Mouse (Mus musculus) midbrain, postnatal 0 days (tissue): ENCODE data around the gene Exoc4. TPM values are rescaled to one million over a fixed set of nuclear protein-coding genes. Genes with fewer than 3 reads are reported as not detected.

Source experiments
- ATAC-seq: fragments of 200-750 bp; cut with Nextera tagmentation; 2 replicates; pipeline ENCODE4 v1.8.0; 2017; ENCODE audit warnings: moderate number of reproducible peaks, mild to moderate bottlenecking, moderate TSS enrichment, moderate library complexity; ENCODE audit not compliant: low FRiP score
- DNase-seq: peaks from one replicate; pipeline ENCODE4 v3.0.0-alpha.2; 2015; ENCODE audit warnings: low spot score
- H3K27ac ChIP-seq: fragments of 300-500 bp; sonication (generic); 2 replicates; pipeline ENCODE4 v1.5.1; 2014; ENCODE audit warnings: low read depth, mild to moderate bottlenecking, low read length, mixed read lengths
- H3K27me3 ChIP-seq: fragments of 300-500 bp; sonication (generic); 2 replicates; pipeline ENCODE4 v1.6.1; 2014; ENCODE audit warnings: low read length, control low read depth, mixed read lengths; ENCODE audit not compliant: insufficient read depth
- H3K36me3 ChIP-seq: fragments of 300-500 bp; sonication (generic); 2 replicates; pipeline ENCODE4 v1.6.1; 2014; ENCODE audit warnings: low read length, control low read depth, mixed read lengths; ENCODE audit not compliant: insufficient read depth
- H3K4me1 ChIP-seq: fragments of 300-500 bp; sonication (generic); 2 replicates; pipeline ENCODE4 v1.6.1; 2014; ENCODE audit warnings: mild to moderate bottlenecking, control low read depth, antibody characterized with exemption, low read length, mixed read lengths; ENCODE audit not compliant: insufficient read depth
- H3K4me2 ChIP-seq: fragments of 300-500 bp; sonication (generic); 2 replicates; pipeline ENCODE4 v1.6.1; 2014; ENCODE audit warnings: low read depth, mild to moderate bottlenecking, low read length, mixed read lengths; ENCODE audit not compliant: poor library complexity, severe bottlenecking
- H3K4me3 ChIP-seq: fragments of 300-500 bp; sonication (generic); 2 replicates; pipeline ENCODE4 v1.5.1; 2014; ENCODE audit warnings: low read depth, mild to moderate bottlenecking, low read length, moderate library complexity
- H3K9ac ChIP-seq: fragments of 300-500 bp; sonication (generic); replicated peaks from 2 replicates; pipeline ENCODE4 v1.6.1; 2014; ENCODE audit warnings: mild to moderate bottlenecking, low read length, moderate library complexity, mixed read lengths; ENCODE audit not compliant: poor library complexity, severe bottlenecking
- H3K9me3 ChIP-seq: fragments of 300-500 bp; sonication (generic); 2 replicates; pipeline ENCODE4 v1.6.1; 2016; ENCODE audit warnings: low read length, control low read depth
- CTCF ChIP-seq: IDR thresholded peaks from 2 replicates; pipeline ENCODE4 v1.5.1; 2016; ENCODE audit warnings: antibody characterized with exemption, mild to moderate bottlenecking
- WGBS: fragments of 180-500 bp; shearing (Covaris S2); extraction: QIAGEN DNeasy Blood & Tissue Kit; methylation state at CpG from one replicate; pipeline ENCODE4 v1.1.7; 2014; 5-methylcytosine and 5-hydroxymethylcytosine counted together
- polyA plus RNA-seq: library from polyadenylated mRNA; unstranded; fragments of >200 nt; fragmentation: Nextera tagmentation; extraction: Ambion mirVana; gene quantifications from 2 replicates; pipeline ENCODE4 v1.2.1, GENCODE M21; 2015
- total RNA-seq: library from RNA; depleted of rRNA; stranded (reverse); fragments of >200 nt; gene quantifications from 2 replicates; pipeline ENCODE4 v1.2.3, GENCODE M21; 2014

The Exoc4 gene
- total and polyA plus RNA-seq, 2 experiments from 2014 or later, result 29.5 to 72.5 TPM

- H3K9me3 ChIP-seq, result no peaks in the 10 kb centered on the region
- no peak overlapping the region for H3K4me2 ChIP-seq
- H3K4me3 ChIP-seq, result no peak overlapping the region
- H3K9ac ChIP-seq, result no peak overlapping the region
- H3K27me3 ChIP-seq, result no peaks in the 10 kb centered on the region
- no peak for TF ChIP-seq CTCF
- no peaks in the 10 kb centered on the region for H3K36me3 ChIP-seq
- no peaks in the 10 kb centered on the region for H3K4me1 ChIP-seq
- H3K27ac ChIP-seq, result no peak overlapping the region
- WGBS, result 95% methylated on average over 2 of the region's 2 CpGs
- DNase-seq (no peak), ATAC-seq (no peak)
These were observed 240.9 kb downstream of the Exoc4 start for GRCm38 (mm10) chr6:33489788-33490187.

DNA sequence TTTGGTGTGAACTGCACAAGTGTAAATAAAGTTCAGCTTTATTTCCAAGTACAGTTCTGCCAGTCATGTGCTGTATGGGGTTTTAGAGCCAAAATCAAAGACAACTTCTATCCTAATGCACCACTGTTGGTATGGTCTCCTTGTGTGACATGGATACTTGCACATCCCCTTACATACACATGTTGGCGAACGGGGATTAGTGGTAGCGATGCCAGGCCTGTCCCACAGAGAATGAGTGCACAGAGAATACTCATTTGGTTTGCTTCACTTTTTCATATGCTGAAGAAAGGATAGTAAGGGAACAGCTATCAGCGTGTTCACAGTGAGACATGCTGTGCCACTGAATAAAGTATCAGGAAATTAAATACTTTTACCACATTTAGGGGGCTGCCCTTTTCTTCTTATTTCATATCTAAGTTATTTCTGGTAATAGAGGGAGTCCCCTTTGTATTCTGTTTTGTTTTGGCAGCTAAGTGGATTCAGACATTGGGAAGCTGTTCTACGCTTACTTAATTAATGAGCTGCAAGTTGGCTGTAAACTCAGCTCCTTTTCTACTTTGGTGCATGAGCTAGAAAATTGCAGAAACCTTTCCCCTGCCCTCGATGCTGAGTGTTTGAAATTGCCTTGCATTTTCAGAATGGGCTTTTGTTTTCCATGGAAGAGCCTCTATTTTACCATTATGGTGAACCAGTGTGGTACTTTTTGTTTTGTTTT lies 247.4 kb downstream of the Exoc4 start:
- Histone ChIP-seq H3K4me2 (no peak overlapping the region), H3K27ac (no peak overlapping the region), H3K4me3 (no peak overlapping the region), H3K27me3 (no peaks in the 10 kb centered on the region), H3K4me1 (no peaks in the 10 kb centered on the region), H3K9me3 (no peaks in the 10 kb centered on the region), H3K36me3 (no peaks in the 10 kb centered on the region), H3K9ac (no peak overlapping the region)
- WGBS, result 43% methylated on average over 6 of the region's 6 CpGs
- DNase-seq (no peak), ATAC-seq (no peak)
- no peak for TF ChIP-seq CTCF

- Histone ChIP-seq H3K9me3 (no peaks in the 10 kb centered on the region), H3K9ac (no peak overlapping the region), H3K4me3 (no peak overlapping the region), H3K4me1 (no peaks in the 10 kb centered on the region), H3K27me3 (no peaks in the 10 kb centered on the region), H3K27ac (no peak overlapping the region), H3K4me2 (no peak overlapping the region), H3K36me3 (no peaks in the 10 kb centered on the region)
- no peak for TF ChIP-seq CTCF
- ATAC-seq, result no peak
- DNase-seq, result no peak
These were observed 248.5 kb downstream of the Exoc4 start for GRCm38 (mm10) chr6:33497348-33497747.

DNA sequence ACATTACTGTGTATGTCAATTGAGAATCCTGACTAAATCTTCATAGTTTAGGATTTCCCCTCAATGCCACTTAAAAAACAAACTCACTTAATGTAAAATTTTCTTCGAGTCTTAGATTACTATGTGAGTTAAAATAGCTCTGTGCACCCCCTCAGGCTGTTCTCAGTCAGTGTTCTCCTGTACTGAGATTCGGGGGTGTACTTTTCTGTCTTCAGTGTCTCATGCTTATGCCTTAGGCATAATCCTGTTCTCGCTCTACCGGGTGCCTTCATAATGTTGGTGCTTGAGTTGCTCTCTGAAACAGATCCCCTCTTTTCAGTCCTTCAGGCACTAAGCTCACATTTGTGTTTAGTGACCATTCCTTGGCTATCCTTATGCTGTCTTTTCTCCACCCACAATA lies 253.5 kb downstream of the Exoc4 start:
- no peak for ATAC-seq
- WGBS, result 47% methylated on average over 4 of the region's 4 CpGs

GRCm38 (mm10) chr6:33503381-33503780 lies 254.5 kb downstream of the Exoc4 start:
- DNase-seq, result no peak
- H3K9ac ChIP-seq, result no peak overlapping the region
- no peaks in the 10 kb centered on the region for H3K4me1 ChIP-seq
- H3K4me3 ChIP-seq, result no peak overlapping the region
- H3K36me3 ChIP-seq, result no peaks in the 10 kb centered on the region
- no peak overlapping the region for H3K4me2 ChIP-seq
- no peaks in the 10 kb centered on the region for H3K27me3 ChIP-seq
- no peak for TF ChIP-seq CTCF
- no peak overlapping the region for H3K27ac ChIP-seq
- ATAC-seq, result no peak
- 85% methylated on average over 3 of the region's 3 CpGs for WGBS
- no peaks in the 10 kb centered on the region for H3K9me3 ChIP-seq

More for the DNA sequence above, 253.5 kb downstream of the Exoc4 start:
- Histone ChIP-seq H3K36me3 (no peaks in the 10 kb centered on the region), H3K4me1 (no peaks in the 10 kb centered on the region), H3K9ac (no peak overlapping the region), H3K9me3 (no peaks in the 10 kb centered on the region), H3K27me3 (no peaks in the 10 kb centered on the region), H3K4me3 (no peak overlapping the region), H3K27ac (no peak overlapping the region), H3K4me2 (no peak overlapping the region)
- no peak for TF ChIP-seq CTCF
- DNase-seq, result no peak

DNA sequence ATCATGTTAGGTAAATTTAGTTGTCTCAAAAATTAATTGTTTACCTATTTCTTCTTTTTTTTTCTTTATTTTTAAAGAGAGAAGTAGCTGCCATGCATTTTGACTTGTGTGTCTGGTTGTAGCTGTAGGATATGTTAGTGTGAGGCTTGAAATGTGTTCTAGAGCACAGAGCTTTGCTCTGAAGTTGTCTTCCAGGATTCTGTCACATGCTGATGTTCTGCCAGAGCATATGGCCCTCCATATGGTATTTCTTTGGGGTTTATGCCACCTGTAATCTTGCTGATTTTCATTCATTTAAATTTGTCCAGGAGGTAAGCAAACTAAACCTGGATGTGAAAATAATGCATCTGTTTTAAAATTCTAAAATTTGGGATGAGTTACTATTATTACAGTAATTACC lies 258.2 kb downstream of the Exoc4 start:
- Histone ChIP-seq H3K4me3 (no peak overlapping the region), H3K9ac (no peak overlapping the region), H3K36me3 (no peaks in the 10 kb centered on the region), H3K27ac (no peak overlapping the region), H3K27me3 (no peaks in the 10 kb centered on the region), H3K4me2 (no peak overlapping the region), H3K4me1 (no peaks in the 10 kb centered on the region), H3K9me3 (no peaks in the 10 kb centered on the region)
- ATAC-seq (no peak), DNase-seq (peak; percentile 23)
- no peak for TF ChIP-seq CTCF
